Mouse (Mus musculus) hematopoietic stem cell, adult 5-6 weeks (primary cell): ENCODE measurements around the gene Fbxw8. TPM values are rescaled to one million over a fixed set of nuclear protein-coding genes. Genes with fewer than 3 reads are reported as not detected.
A peak's percentile ranks its signal among the peaks of the same experiment; 100 is the strongest.

Source experiments
- ATAC-seq, 2 experiments: fragments of 125-278 bp in 1 of 2; replicated peaks in 1 of 2; 2 replicates each; pipeline ENCODE4 v1.8.0; 2016 to 2017; ENCODE audit warnings: inconsistent platforms in 2 of 2, mild to moderate bottlenecking in 2 of 2, moderate number of reproducible peaks in 2 of 2, low read depth in 1 of 2, moderate TSS enrichment in 1 of 2; ENCODE audit not compliant: low FRiP score in 2 of 2, poor library complexity in 2 of 2, severe bottlenecking in 2 of 2, insufficient read depth in 1 of 2, low TSS enrichment in 1 of 2
- total RNA-seq: library from RNA; stranded (forward); fragments of 172-1452, 232-1000 nt; gene quantifications from 2 replicates; pipeline ENCODE4 v1.2.3, GENCODE M21; 2017

The Fbxw8 gene
- total RNA-seq: 20.3 and 23.1 TPM in 2 replicates

DNA sequence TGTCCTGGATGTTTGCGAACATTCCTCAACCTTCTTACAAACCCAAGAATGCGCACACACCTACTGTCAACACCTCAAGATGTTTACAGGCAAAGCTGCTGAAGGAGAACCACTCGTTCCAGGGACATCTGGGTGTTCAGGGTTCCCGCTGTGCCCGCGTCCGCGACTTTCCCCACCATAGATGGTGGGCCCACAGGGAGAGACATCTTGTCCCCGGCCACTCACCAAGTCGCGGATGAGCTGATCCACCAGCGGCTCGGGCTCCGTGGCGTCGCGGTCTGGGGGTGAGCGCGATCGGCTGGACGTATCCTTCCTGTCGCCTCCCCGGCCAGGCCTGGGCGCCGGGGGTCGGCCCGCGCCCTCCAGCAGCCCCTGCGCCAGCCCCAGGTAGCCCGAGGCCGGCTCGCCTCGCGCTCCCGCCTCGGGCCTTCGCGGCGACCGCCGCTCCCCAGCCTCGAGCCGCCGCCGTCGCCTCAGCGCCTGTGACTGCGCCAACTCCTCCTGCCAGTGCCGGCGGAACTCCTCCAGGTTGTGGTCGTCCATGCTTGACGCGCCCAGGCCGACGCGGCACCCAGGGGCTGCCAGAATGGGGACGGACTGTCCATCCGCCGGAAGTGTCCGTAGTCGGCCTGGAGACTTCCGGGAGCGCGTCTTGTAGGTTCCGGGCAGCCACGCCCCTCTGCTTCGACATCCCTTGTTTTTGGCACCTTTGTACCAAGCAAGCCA, at the start of gene Fbxw8:
TSS of gene Fbxw8 (minus strand) at position 626 of the 726 bp plus-strand sequence.
- peak; percentile 80 to 92 for ATAC-seq

GRCm38 (mm10) chr5:118204675-118205440, 49.6 kb upstream of the Fbxw8 start:
- ATAC-seq: peak; percentile 42 to 43; a peak in 3 of 4 replicates

- ATAC-seq: no peak
Observed at GRCm38 (mm10) chr5:118199670-118200069, 44.4 kb upstream of the Fbxw8 start.

DNA sequence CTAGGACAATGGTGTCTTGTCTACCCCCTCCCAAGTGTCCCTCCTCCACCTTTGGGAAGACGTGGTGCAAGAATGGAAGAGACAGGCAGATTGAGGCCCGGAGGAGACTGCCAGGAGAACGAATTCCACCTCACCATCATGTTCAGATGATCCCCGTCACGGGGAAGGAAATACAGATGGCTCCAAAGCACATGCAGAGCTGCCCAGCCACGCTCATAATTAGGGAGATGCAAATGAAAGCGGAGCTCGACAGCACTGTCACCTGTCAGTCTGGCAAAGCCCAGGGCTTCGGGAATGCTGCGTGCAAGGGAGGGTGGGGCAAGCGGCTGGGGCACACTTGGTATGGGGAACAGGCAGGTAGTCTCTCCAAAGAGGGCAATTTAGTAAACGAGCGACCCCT, 42.2 kb upstream of the Fbxw8 start:
- no peak for ATAC-seq

DNA sequence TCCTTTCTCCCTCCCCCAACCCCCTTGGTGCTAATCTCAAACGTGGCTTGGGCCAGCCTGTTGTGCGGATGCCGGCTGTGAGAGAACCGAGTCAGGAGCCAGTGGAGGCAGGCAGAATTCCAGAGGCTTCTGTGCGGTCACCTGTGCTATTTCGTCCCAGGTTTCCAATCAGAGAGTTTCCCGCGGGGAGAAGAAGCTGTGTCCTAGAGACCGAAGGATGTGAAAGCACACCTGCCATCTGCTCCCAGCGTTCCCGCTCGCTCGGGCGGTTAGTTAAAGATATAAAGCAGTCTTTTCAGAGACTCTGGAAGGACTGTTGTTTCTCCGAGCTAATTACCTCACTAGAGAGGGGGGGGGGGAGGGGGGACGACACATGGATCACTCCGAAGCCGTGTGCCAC, 37.0 kb upstream of the Fbxw8 start:
- no peak for ATAC-seq

DNA sequence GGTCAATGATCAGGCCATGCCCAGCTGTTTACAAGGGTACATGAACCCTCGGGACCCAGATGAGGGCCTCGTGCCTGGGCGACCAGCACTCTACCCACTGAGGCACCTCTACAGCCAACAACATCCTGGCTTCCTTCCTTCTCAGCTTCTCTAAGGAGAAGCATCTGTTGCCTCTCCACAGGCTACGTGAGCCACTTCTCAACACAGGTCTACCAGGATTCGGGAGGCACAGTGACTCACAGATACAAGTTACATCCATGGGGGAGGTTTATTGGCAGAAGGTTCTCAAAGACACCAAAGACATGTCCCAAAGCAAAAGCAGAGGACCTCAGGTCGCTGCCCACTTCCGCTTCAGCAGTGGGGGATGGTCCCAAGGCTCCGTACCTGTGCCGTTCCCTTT, 35.2 kb upstream of the Fbxw8 start:
- no peak for ATAC-seq

- ATAC-seq: no peak
Observed at GRCm38 (mm10) chr5:118188356-118188755, 33.1 kb upstream of the Fbxw8 start.

GRCm38 (mm10) chr5:118186903-118187633, 31.8 kb upstream of the Fbxw8 start:
- no peak for ATAC-seq

DNA sequence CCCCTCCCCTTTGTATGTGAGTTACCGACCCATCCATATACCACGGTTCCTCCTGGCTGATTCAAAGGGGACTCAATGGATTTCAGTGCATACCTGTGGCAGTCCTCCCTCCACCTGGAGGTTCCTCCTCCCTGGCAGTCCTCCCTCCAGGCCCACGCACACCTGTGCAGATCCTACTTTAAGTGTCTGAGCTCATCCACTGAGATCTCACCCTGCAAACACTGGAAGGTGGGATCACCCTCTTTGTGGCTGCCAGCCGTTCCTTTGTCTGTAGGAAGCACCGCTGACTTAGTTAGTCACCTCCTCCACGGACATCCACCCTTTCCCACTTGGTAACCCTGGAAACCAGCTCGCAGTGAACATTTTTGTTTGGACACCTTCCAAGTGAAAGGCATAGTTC, 22.4 kb upstream of the Fbxw8 start:
- ATAC-seq: no peak

DNA sequence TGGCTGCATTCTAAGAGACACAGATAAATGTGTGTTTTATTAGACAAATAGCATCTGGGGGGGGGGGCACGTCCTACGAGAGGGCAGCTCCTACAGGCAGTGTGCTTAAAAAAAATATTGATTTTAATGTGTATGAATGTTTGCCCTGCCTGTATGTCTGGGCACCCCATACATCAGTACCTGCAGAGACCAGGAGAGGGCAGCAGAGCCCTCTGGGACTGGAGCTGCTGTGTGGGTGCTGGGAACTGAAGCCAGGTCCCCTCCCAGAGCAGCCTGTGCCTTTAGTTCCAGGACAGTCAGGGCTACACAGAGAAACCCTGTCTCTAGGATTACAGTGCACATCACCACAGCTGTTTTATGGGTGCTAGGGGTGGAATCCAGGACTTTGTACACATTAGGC, 19.9 kb upstream of the Fbxw8 start:
- no peak for ATAC-seq

- ATAC-seq: 0 out of 4 replicates have a peak, but pooled peaks of 1 of the 2 experiments have one; percentile 29
Observed at GRCm38 (mm10) chr5:118174310-118175009, 19.2 kb upstream of the Fbxw8 start.

GRCm38 (mm10) chr5:118172078-118172723, 16.9 kb upstream of the Fbxw8 start:
- peak in 1 of 2 experiments; percentile 16; a peak in 1 of 4 replicates for ATAC-seq

GRCm38 (mm10) chr5:118171665-118172064, 16.4 kb upstream of the Fbxw8 start:
- ATAC-seq: no peak

DNA sequence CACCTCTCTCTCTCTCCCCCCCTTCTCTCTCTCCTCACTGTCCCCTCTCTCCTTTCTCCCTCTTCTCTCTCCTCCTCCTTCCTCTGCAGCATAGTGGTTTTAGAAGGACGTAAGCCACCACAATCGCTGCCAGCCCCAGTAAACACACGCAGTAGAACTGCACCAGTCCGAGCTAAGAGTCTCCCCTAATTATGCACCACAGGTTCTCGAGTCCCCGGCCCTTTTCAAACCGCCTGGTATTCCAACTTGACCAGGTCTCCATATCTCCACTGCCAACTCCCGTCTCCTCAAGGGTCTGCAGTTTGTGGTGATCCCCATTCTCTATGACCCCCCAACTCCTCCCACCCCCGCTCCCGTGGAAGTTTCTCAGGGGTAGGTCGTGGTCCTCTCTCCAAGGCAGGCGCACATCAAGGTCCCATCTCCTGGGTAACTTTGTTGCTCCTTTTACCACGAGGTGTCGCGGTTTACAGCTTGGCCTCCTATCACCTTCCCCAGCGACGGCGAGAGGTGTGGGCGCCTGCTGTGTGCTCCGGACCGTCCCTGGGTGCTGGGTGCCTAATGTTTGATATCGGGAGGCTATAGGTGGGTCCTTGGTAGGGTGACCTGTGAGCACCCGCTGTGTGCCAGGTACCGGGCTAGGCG, 15.7 kb upstream of the Fbxw8 start:
- ATAC-seq: 0 out of 4 replicates have a peak, but pooled peaks of 1 of the 2 experiments have one; percentile 11

GRCm38 (mm10) chr5:118169222-118170221, 14.3 kb upstream of the Fbxw8 start:
- ATAC-seq: peak in 1 of 2 experiments; percentile 34; a peak in 1 of 4 replicates
